Mouse (Mus musculus): Measurements from ENCODE around the gene Anp32a.
A peak's percentile ranks its signal among the peaks of the same experiment; 100 is the strongest.

Gene Anp32a

GRCm38 (mm10) chr9:62420261-62420917 lies 79.3 kb downstream of the Anp32a start:
- peak; percentile 67 for DNase-seq

- peak; percentile 87 for DNase-seq
These were observed 79.9 kb downstream of the Anp32a start for GRCm38 (mm10) chr9:62421027-62421426.

DNA sequence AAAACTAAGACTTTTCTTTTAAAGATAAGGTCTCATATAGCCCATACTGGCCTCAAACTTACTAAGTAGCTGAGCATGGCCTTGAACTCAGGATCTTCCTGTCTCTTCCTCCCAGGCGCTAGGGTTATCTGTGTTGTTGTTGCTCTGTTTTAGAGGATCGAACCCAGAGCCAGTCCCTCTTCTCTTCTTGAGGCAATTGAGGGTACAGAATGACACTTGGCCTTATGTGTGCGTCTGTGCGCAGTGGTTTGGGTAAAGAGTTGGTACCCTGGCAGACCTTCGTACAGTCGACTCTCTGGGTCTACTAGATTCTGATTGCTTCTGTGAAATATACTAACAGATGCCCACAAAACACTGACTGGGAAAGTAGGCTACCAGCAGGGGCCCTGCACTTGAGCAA lies 80.8 kb downstream of the Anp32a start:
- peak; percentile 53 for DNase-seq

GRCm38 (mm10) chr9:62422926-62423325 lies 81.8 kb downstream of the Anp32a start:
- peak; percentile 35 for DNase-seq

GRCm38 (mm10) chr9:62423871-62424270 lies 82.8 kb downstream of the Anp32a start:
- DNase-seq, result no peak

GRCm38 (mm10) chr9:62425265-62425664 lies 84.2 kb downstream of the Anp32a start:
- DNase-seq, result peak; percentile 21

DNA sequence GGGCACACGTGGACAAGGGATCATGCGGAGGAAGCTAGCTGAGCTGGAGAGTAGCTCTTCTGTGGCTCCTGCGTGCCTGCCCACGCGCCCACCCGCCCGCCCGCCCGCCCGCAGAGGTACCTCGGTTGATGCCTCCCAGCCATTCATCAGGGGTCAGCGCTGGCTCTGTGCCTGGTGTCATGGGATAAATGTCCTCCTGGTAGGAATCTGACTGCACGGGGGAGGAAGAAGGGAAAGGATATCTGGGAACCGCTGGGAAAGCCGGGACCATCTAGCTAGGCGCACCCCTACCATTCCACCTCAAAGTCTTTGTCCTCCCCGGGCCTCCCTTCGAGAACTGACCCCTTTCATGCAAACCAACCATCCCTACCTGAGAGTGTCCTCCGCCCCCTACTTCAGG lies 84.9 kb downstream of the Anp32a start:
- peak; percentile 26 for DNase-seq

- peak; percentile 20 for DNase-seq
These were observed 85.4 kb downstream of the Anp32a start for GRCm38 (mm10) chr9:62426531-62426930.

DNA sequence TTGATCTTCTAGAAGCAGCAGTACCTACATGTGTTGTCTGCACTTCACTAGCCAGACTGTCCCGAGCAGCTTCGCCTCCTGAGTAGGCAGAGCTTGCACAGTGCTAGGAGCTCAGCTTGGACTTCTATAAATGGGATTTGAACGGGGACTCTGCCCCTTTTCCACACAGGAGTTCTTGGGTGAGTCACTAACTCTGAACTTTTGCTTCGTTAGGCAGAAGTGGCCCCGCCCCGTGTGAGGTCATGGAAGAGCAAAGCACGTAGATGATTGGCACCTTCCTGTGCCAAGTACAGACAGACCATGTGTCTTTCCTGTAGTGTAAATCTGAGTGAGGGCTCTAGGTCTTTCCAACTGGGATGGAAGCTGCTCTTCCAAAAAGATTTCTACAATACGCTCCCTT lies 85.9 kb downstream of the Anp32a start:
- no peak for DNase-seq
